Mouse (Mus musculus): ENCODE measurements around the gene Mrpl39. TPM values are rescaled to one million over a fixed set of nuclear protein-coding genes. Genes with fewer than 3 reads are reported as not detected.

Gene Mrpl39
- polyA plus RNA-seq, 1 experiment from 2014 or later = 47.7 TPM

DNA sequence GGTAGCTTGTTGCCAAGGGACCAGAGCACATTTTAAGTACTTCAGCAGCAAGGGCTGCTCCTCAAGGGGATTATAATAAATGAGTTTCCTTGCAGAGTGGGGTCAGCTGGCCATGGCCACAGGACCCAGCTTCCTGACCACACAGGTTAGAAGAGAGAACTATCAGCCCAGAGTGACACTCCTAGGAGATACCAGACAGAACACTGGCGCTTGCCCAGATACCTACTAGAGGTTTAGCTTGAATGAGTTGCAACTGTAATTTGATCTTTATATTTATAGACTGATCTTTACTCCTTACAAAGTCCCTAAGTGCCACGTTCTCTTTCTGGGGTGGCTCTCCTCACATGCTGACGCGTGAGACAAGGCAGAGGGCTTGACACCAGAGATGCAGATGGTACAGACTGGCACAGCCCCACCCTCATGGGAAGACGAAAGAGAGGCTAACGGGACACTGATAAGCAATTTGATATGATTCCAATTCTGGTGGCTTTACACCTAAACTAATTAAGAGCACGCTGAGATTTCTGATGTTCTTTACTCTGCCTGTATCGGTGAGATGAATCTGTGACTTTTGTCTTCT, 30.8 kb downstream of the Mrpl39 start:
- WGBS = 47% methylated on average over 8 of the region's 8 CpGs
- H3K27me3 ChIP-seq (ENCODE audit: insufficient read depth, low read length) = peaks cover 9% of the 10 kb centered on the region; the same call in 1 of the 2 replicates
- H3K36me3 ChIP-seq (ENCODE audit: insufficient read depth) = no peaks in the 10 kb centered on the region
- no peak for DNase-seq
- H3K9me3 ChIP-seq (ENCODE audit: low read depth, low read length) = no peaks in the 10 kb centered on the region
- ATAC-seq (ENCODE audit: insufficient read depth) = no peak; the same call in 1 of the 2 replicates
- H3K9ac ChIP-seq = no peak overlapping the region
- H3K4me3 ChIP-seq (ENCODE audit: low read depth, low read length) = no peak overlapping the region
- H3K27ac ChIP-seq (ENCODE audit: low read depth) = no peak overlapping the region
- TF ChIP-seq CTCF (IDR thresholded peaks at IDR 0.05; ENCODE audit: low read depth) = no peak
- no peak overlapping the region for H3K4me2 ChIP-seq
- no peaks in the 10 kb centered on the region for H3K4me1 ChIP-seq (ENCODE audit: insufficient read depth)

DNA sequence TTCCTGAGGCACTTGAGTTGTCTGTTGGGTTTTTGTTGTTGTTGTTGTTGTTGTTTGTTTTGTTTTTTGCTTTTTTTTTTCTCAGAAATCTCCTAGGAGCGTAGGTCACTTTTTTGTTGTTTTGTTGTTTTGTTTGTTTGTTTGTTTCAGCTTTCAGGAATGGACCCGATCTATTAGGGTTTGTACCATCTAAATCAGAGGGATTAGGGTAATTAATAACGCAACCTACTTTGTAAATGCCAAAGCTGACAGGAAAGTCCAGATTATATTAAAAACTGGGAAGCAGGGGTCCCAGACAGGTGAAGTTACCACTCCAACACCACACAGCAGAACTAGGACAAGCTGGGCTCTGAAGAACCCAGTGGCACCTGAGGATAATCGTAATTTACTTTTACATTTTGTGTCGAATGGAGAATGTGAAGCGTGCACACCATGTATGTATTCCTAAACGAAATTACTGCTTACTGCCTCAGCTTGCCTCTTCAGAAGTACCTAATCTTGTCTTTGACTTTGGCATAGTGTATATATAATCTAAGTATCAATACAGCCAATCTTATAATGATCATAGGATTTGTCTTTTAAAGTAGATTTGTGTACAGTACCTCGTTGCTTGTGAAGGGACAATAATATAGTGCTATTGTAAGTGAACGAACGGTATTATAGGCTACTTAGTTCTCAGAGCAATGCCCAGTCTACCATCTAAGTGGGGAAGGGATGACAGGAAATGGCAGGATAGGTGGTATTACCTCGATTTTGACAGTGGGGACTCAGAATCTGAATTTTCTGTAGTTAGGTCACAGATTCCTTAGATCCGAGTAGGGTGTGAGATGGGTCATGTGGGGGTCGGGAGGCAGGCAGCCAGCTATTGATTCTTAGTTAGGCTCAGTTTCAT, 31.5 kb downstream of the Mrpl39 start:
- peak overlapping the region; percentile 98 for H3K4me2 ChIP-seq
- no peaks in the 10 kb centered on the region for H3K36me3 ChIP-seq (ENCODE audit: insufficient read depth)
- ATAC-seq (ENCODE audit: insufficient read depth) (no peak), DNase-seq (no peak)
- H3K4me1 ChIP-seq (ENCODE audit: insufficient read depth) = no peaks in the 10 kb centered on the region
- 0 out of 2 replicates have a peak overlapping the region, but pooled peaks have one; percentile 43 for H3K9ac ChIP-seq
- H3K27me3 ChIP-seq (ENCODE audit: insufficient read depth, low read length) = peaks cover 9% of the 10 kb centered on the region; the same call in 1 of the 2 replicates
- H3K27ac ChIP-seq (ENCODE audit: low read depth) = no peak overlapping the region
- no peaks in the 10 kb centered on the region for H3K9me3 ChIP-seq (ENCODE audit: low read depth, low read length)
- 59% methylated on average over 13 of the region's 13 CpGs for WGBS
- TF ChIP-seq CTCF (IDR thresholded peaks at IDR 0.05; ENCODE audit: low read depth) = no peak
- H3K4me3 ChIP-seq (ENCODE audit: low read depth, low read length) = peak overlapping the region; percentile 51

DNA sequence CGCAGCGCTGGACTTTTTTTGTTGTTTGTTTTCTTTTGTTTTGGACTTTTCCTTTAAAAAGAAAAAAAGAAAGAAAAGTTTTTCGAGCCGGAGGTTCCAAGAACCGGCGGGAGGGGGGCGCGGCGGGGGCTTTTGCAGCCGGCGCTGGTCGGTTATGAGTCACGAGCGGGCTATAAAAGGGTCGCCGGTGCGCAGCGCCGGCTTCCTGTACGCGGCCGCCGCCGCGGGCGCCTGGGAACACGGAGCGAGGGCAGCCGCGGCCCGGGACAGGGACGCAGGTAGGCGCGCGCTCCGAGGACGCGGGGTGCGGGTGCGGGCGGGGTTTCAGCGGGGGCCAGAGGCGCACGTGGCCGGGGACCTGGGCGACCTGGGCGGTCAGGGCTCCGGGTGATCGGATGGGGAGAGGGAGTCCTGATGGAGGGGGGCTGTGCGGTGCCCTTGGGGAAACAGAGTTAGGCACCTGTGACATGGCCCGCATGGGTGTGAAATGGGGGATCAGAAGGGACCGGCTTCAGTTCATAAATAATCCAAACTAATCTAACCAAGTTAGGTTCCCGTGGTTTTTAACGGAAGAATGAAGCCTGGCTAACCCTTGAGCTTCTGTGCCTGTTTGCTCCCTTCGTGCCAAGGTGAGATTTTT, 32.3 kb downstream of the Mrpl39 start:
- Histone ChIP-seq H3K4me3 (ENCODE audit: low read depth, low read length) (peak overlapping the region; percentile 51), H3K36me3 (ENCODE audit: insufficient read depth) (no peaks in the 10 kb centered on the region)

DNA sequence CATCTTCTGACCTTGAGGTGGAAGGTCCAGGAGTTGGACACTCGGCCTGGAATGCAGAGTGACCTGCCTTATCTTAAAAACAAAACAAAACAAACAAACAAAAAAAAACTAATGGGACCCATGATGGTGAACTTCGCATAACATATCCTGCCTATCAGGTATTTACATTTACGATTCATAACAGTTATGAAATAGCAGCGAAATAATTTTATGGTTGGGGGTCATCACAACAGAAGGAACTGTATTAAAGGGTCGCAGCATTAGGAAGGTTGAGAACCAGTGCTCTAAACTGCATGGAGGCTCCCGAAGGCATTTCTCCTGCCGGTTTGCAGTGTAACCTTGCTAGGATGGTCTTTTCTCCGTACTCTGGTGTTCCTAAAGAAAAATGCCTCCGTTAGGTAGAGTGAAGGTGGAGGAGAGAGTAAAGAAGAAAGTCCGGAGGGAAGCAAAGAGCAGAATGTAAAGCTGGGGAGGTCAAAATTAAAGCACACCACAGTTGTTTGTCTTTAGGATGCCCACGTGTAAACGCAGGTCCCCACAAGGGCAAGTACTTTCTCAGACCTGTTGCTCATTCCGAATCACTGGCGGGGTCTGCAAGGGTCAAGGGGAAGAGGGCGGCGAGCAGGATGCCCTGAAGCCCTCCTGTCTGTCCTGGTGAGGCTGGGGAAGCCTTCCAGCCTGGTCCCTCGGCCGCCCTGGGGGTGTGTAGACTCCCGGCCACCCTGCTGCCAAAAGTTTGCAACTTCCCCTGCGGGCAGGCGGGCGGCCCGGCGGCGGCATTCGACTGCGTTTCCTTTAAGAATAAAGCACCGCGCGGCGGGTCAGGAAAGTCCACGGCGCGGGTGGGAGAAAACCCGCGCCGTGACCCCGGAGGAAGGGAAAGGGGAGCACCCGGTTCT, 33.1 kb downstream of the Mrpl39 start:
- TF ChIP-seq CTCF (IDR thresholded peaks at IDR 0.05; ENCODE audit: low read depth) = no peak
- peak; percentile 59 for DNase-seq
- Histone ChIP-seq H3K27ac (ENCODE audit: low read depth) (no peak overlapping the region), H3K4me3 (ENCODE audit: low read depth, low read length) (peak overlapping the region; percentile 51), H3K36me3 (ENCODE audit: insufficient read depth) (no peaks in the 10 kb centered on the region), H3K27me3 (ENCODE audit: insufficient read depth, low read length) (peaks cover 9% of the 10 kb centered on the region; the same call in 1 of the 2 replicates), H3K4me1 (ENCODE audit: insufficient read depth) (no peaks in the 10 kb centered on the region), H3K9ac (peak overlapping the region; percentile 43), H3K4me2 (peak overlapping the region; percentile 98), H3K9me3 (ENCODE audit: low read depth, low read length) (no peaks in the 10 kb centered on the region)
- 11% methylated on average over 39 of the region's 39 CpGs for WGBS
- ATAC-seq (ENCODE audit: insufficient read depth) = peak; percentile 71

More for the DNA sequence above, 32.3 kb downstream of the Mrpl39 start:
- H3K4me1 ChIP-seq (ENCODE audit: insufficient read depth) = no peaks in the 10 kb centered on the region
- peak overlapping the region; percentile 43 for H3K9ac ChIP-seq
- no peak overlapping the region for H3K27ac ChIP-seq (ENCODE audit: low read depth)
- ATAC-seq (ENCODE audit: insufficient read depth) (peak; percentile 82), DNase-seq (peak; percentile 68)
- peak overlapping the region; percentile 98 for H3K4me2 ChIP-seq
- TF ChIP-seq CTCF (IDR thresholded peaks at IDR 0.05; ENCODE audit: low read depth) = no peak
- under 1% methylated on average over 55 of the region's 55 CpGs for WGBS
- H3K9me3 ChIP-seq (ENCODE audit: low read depth, low read length) = no peaks in the 10 kb centered on the region
- peaks cover 9% of the 10 kb centered on the region; the same call in 1 of the 2 replicates for H3K27me3 ChIP-seq (ENCODE audit: insufficient read depth, low read length)

DNA sequence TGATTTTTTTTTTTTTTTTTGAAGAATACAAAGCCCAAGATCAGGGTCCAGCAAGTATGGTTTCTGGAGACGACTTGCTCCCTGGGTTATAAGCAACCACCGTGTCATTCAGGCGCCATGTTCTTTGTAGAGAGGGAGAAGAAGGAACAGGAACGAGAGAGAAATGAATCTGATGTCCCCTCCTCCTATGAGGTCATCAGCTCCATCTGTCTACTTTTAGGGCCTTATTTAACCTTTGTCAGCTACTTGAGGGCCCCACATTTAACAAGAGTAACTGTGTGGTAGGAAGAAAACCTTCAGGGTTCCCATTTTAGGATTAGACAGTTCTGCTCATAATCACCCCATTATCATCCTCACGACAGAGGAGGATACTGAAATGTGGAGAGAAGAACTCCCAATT, 34.5 kb downstream of the Mrpl39 start:
- no peak for ATAC-seq (ENCODE audit: insufficient read depth)
- no peak for TF ChIP-seq CTCF (IDR thresholded peaks at IDR 0.05; ENCODE audit: low read depth)
- peaks cover 9% of the 10 kb centered on the region; the same call in 1 of the 2 replicates for H3K27me3 ChIP-seq (ENCODE audit: insufficient read depth, low read length)

DNA sequence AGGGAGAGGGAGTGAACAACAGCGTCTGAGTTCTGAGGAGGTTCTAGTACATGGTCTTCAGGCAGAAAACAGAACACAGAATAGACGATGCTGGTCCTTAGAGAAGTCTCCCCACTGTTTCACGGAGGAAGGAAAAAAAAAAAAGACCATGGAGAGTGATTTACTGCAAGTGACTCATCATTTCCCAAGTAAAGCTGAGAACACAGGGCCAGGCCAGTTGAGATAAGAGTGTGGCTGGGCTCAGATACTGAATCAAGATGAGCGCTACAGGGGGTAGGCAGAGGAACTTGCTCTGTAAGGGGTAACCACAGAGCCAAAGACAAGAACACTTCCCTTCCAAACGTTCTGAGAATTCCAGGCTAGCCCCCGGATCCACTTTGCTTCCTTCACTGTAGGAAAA, 36.8 kb downstream of the Mrpl39 start:
- no peaks in the 10 kb centered on the region for H3K9me3 ChIP-seq (ENCODE audit: low read depth, low read length)
- no peaks in the 10 kb centered on the region for H3K4me1 ChIP-seq (ENCODE audit: insufficient read depth)
- H3K4me2 ChIP-seq = no peak overlapping the region
- no peak overlapping the region for H3K4me3 ChIP-seq (ENCODE audit: low read depth, low read length)
- TF ChIP-seq CTCF (IDR thresholded peaks at IDR 0.05; ENCODE audit: low read depth) = no peak
- 53% methylated on average over 6 of the region's 6 CpGs for WGBS
- H3K27ac ChIP-seq (ENCODE audit: low read depth) = no peak overlapping the region
- ATAC-seq (ENCODE audit: insufficient read depth) (no peak), DNase-seq (no peak)
- H3K9ac ChIP-seq = no peak overlapping the region
- H3K36me3 ChIP-seq (ENCODE audit: insufficient read depth) = no peaks in the 10 kb centered on the region
- H3K27me3 ChIP-seq (ENCODE audit: insufficient read depth, low read length) = peaks cover under 1% of the 10 kb centered on the region; the same call in 1 of the 2 replicates

More for the DNA sequence above, 34.5 kb downstream of the Mrpl39 start:
- Histone ChIP-seq H3K36me3 (ENCODE audit: insufficient read depth) (no peaks in the 10 kb centered on the region), H3K9me3 (ENCODE audit: low read depth, low read length) (no peaks in the 10 kb centered on the region), H3K9ac (no peak overlapping the region), H3K4me1 (ENCODE audit: insufficient read depth) (no peaks in the 10 kb centered on the region), H3K27ac (ENCODE audit: low read depth) (no peak overlapping the region), H3K4me2 (no peak overlapping the region), H3K4me3 (ENCODE audit: low read depth, low read length) (no peak overlapping the region)
- DNase-seq = no peak
- WGBS = 81% methylated on average over 5 of the region's 5 CpGs
